Mouse (Mus musculus): ENCODE results near the gene Gm10964.

DNA sequence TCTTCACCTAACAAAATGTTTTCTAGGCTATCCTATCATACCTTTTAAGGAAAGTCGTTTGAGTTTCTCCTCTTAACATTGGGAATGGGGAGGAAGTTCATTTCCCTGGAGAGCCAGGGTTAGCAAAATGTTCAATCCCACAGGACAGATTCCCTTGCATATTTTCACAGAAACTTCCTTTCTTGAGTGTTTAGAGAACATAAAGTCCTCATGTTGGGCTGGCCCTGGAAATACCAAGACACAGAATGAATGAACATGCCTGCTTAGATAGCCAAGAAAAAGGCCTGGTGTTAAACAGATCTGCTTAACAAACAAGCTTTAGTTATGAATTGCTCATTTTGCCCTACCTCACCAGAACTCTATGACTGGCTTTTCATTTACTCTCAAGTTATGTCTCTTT, 53.4 kb downstream of the Gm10964 start:
- TF ChIP-seq POLR2A (IDR thresholded peaks at IDR 0.05; ENCODE audit: low read depth, low read length) (no peak), CTCF (IDR thresholded peaks at IDR 0.05; ENCODE audit: borderline replicate concordance, insufficient read depth, low read length) (no peak)
